In genomic region chr4:101470543-101470942, GRCm38 (mm10) we compare ENCODE assay signal across 10 mouse cellular contexts. TPM values are rescaled to one million over a fixed set of nuclear protein-coding genes. Genes with fewer than 3 reads are reported as not detected.
A peak's percentile ranks its signal among the peaks of the same experiment; 100 is the strongest.
DNase-seq lines count a peak whose midpoint lies in the region; ATAC-seq and TF ChIP-seq lines count a peak whose summit lies in the region.
"Had no signal": no experiment of that assay in that cellular context is flagged by ENCODE, and none has a peak within 500 bp of the region (broad histone marks: within the 10 kb centered on the region; RNA-seq: fewer than 3 reads in every experiment).

No protein-coding gene starts in this region.

- no peak for ATAC-seq in hindbrain, postnatal 0 days
- ATAC-seq in hindbrain, embryonic 11.5 days (ENCODE audit: low FRiP score): no peak
- ATAC-seq in hindbrain, embryonic 16.5 days: no peak
- ATAC-seq: forebrain, embryonic 13.5 days; midbrain, embryonic 16.5 days had no signal

- no peak overlapping the region for H3K4me2 ChIP-seq in hindbrain, postnatal 0 days (ENCODE audit: low read depth, low read length)
- H3K4me2 ChIP-seq in hindbrain, embryonic 11.5 days (replicated peaks; ENCODE audit: low read depth, low read length): no peak overlapping the region
- H3K4me2 ChIP-seq in hindbrain, embryonic 16.5 days (ENCODE audit: low read length): no peak overlapping the region
- H3K4me2 ChIP-seq: forebrain, embryonic 13.5 days had no signal

- no peaks in the 10 kb centered on the region for H3K36me3 ChIP-seq in hindbrain, postnatal 0 days (ENCODE audit: insufficient read depth, low read length)
- no peaks in the 10 kb centered on the region for H3K36me3 ChIP-seq in hindbrain, embryonic 11.5 days (ENCODE audit: control insufficient read depth, insufficient read depth, low read length)
- no peaks in the 10 kb centered on the region for H3K36me3 ChIP-seq in hindbrain, embryonic 16.5 days (ENCODE audit: control insufficient read depth, insufficient read depth, low read length)

- 60% methylated on average over 5 of the region's 5 CpGs for WGBS in hindbrain, postnatal 0 days
- WGBS in hindbrain, embryonic 11.5 days: 68% methylated on average over 5 of the region's 5 CpGs
- 56% methylated on average over 5 of the region's 5 CpGs for WGBS in hindbrain, embryonic 16.5 days

- DNase-seq in hindbrain, postnatal 0 days (ENCODE audit: low spot score): no peak
- DNase-seq in hindbrain, embryonic 11.5 days (ENCODE audit: low spot score): no peak
- peak; percentile 50 for DNase-seq in thymus, postnatal 0 days (ENCODE audit: low spot score)
- no peak for DNase-seq in thymus, postnatal 36 days
- DNase-seq in c-Kit-positive CD71-positive TER-119-negative erythroid progenitor cells, embryonic 14.5 days (ENCODE audit: low read depth): peak; percentile 4
- no peak for DNase-seq in right cerebral cortex, postnatal 36 days (ENCODE audit: low spot score in 2 of 2)
- DNase-seq: right cerebral cortex, adult 18-20 months had no signal

- H3K27me3 ChIP-seq in hindbrain, postnatal 0 days (ENCODE audit: insufficient read depth, low read length): no peaks in the 10 kb centered on the region
- no peaks in the 10 kb centered on the region for H3K27me3 ChIP-seq in hindbrain, embryonic 11.5 days (ENCODE audit: control insufficient read depth, insufficient read depth, low read length)
- H3K27me3 ChIP-seq in hindbrain, embryonic 16.5 days (replicated peaks; ENCODE audit: control insufficient read depth, insufficient read depth, low read length): no peaks in the 10 kb centered on the region
- H3K27me3 ChIP-seq: forebrain, embryonic 13.5 days had no signal

- no peaks in the 10 kb centered on the region for H3K9me3 ChIP-seq in hindbrain, postnatal 0 days (ENCODE audit: low read length)
- H3K9me3 ChIP-seq in hindbrain, embryonic 11.5 days (ENCODE audit: control insufficient read depth, low read length): no peaks in the 10 kb centered on the region
- H3K9me3 ChIP-seq in hindbrain, embryonic 16.5 days (ENCODE audit: control insufficient read depth, low read length): no peaks in the 10 kb centered on the region
- H3K9me3 ChIP-seq: forebrain, embryonic 13.5 days had no signal

- H3K4me3 ChIP-seq in hindbrain, postnatal 0 days (ENCODE audit: low read length): no peak overlapping the region
- H3K4me3 ChIP-seq in hindbrain, embryonic 11.5 days (ENCODE audit: low read depth, low read length): no peak overlapping the region
- no peak overlapping the region for H3K4me3 ChIP-seq in hindbrain, embryonic 16.5 days (ENCODE audit: low read length)
- H3K4me3 ChIP-seq: forebrain, embryonic 13.5 days had no signal

- no peak overlapping the region for H3K9ac ChIP-seq in hindbrain, postnatal 0 days (replicated peaks; ENCODE audit: low read length)
- no peak overlapping the region for H3K9ac ChIP-seq in hindbrain, embryonic 11.5 days (ENCODE audit: low read depth, low read length)
- H3K9ac ChIP-seq in hindbrain, embryonic 16.5 days (ENCODE audit: low read depth, low read length): no peak overlapping the region
- H3K9ac ChIP-seq: forebrain, embryonic 13.5 days had no signal

- H3K4me1 ChIP-seq in hindbrain, postnatal 0 days (ENCODE audit: insufficient read depth, low read length): no peaks in the 10 kb centered on the region
- H3K4me1 ChIP-seq in hindbrain, embryonic 11.5 days (replicated peaks; ENCODE audit: control insufficient read depth, insufficient read depth, low read length): no peaks in the 10 kb centered on the region
- H3K4me1 ChIP-seq in hindbrain, embryonic 16.5 days (ENCODE audit: control insufficient read depth, insufficient read depth, low read depth, low read length): no peaks in the 10 kb centered on the region
- H3K4me1 ChIP-seq: forebrain, embryonic 13.5 days had no signal

- TF ChIP-seq CTCF in hindbrain, postnatal 0 days (IDR thresholded peaks at IDR 0.05; ENCODE audit: low read depth): peak; percentile 56

- H3K27ac ChIP-seq in hindbrain, postnatal 0 days: no peak overlapping the region
- no peak overlapping the region for H3K27ac ChIP-seq in hindbrain, embryonic 11.5 days (ENCODE audit: low read depth, low read length)
- no peak overlapping the region for H3K27ac ChIP-seq in hindbrain, embryonic 16.5 days (ENCODE audit: low read depth, low read length)
- H3K27ac ChIP-seq: forebrain, embryonic 13.5 days had no signal

RNA-seq across cellular contexts. Expression of gene Dnajc6, which starts 25.9 kb away (rescaled TPM):
- 205 and 216 TPM in 2 replicates for total RNA-seq in hindbrain, postnatal 0 days (2014; rRNA removed)
- polyA plus RNA-seq in hindbrain, postnatal 0 days (2015; fragmentation: Nextera tagmentation; extraction: Ambion mirVana): 56.5 and 60.9 TPM in 2 replicates
- 6.0 and 6.9 TPM in 2 replicates for polyA plus RNA-seq in hindbrain, embryonic 11.5 days (2014; fragmentation: Nextera tagmentation; extraction: Ambion mirVana)
- polyA plus RNA-seq in thymus, postnatal 0 days (2015; fragmentation: Nextera tagmentation; extraction: Ambion mirVana): 9.6 and 13.8 TPM in 2 replicates
- polyA plus RNA-seq in hindbrain, embryonic 16.5 days (2015; fragmentation: Nextera tagmentation; extraction: Ambion mirVana): 66.1 and 68.1 TPM in 2 replicates

RNA-seq across cellular contexts. Expression of gene Ak4, which starts 51.5 kb away (rescaled TPM):
- 18.6 and 23.6 TPM in 2 replicates for total RNA-seq in hindbrain, postnatal 0 days (2014; rRNA removed)
- 8.2 and 8.4 TPM in 2 replicates for polyA plus RNA-seq in hindbrain, postnatal 0 days (2015; fragmentation: Nextera tagmentation; extraction: Ambion mirVana)
- 7.0 and 10.4 TPM in 2 replicates for polyA plus RNA-seq in hindbrain, embryonic 11.5 days (2014; fragmentation: Nextera tagmentation; extraction: Ambion mirVana)
- polyA plus RNA-seq in thymus, postnatal 0 days (2015; fragmentation: Nextera tagmentation; extraction: Ambion mirVana): 0.68 and 1.3 TPM in 2 replicates
- polyA plus RNA-seq in hindbrain, embryonic 16.5 days (2015; fragmentation: Nextera tagmentation; extraction: Ambion mirVana): 12.6 and 12.9 TPM in 2 replicates

Comparison
In these comparisons a context has a peak if more than half of its experiments do, and no peak if none do; other contexts are left out.
1. DNase-seq: peak in thymus, postnatal 0 days (single experiment) and c-Kit-positive CD71-positive TER-119-negative erythroid progenitor cells, embryonic 14.5 days (single experiment); none in hindbrain, postnatal 0 days (single experiment), hindbrain, embryonic 11.5 days (single experiment), thymus, postnatal 36 days (0 of 2) and right cerebral cortex, postnatal 36 days (0 of 2).